Comparison of ENCODE assay signal across 9 mouse cellular contexts in genomic region chr13:95994705-95995703, GRCm38 (mm10).
DNase-seq lines count a peak whose midpoint lies in the region; ATAC-seq and TF ChIP-seq lines count a peak whose summit lies in the region.
"Had no signal": no experiment of that assay in that cellular context is flagged by ENCODE, and none has a peak within 500 bp of the region (broad histone marks: within the 10 kb centered on the region; RNA-seq: fewer than 3 reads in every experiment).

No protein-coding gene starts in this region.

- ATAC-seq in forebrain, embryonic 13.5 days: peak; percentile 97

- peak overlapping the region; percentile 64 for H3K27ac ChIP-seq in forebrain, embryonic 13.5 days
- H3K27ac ChIP-seq in thymus, adult 2 months (ENCODE audit: control insufficient read depth, insufficient read depth, low read length): no peak overlapping the region
- H3K27ac ChIP-seq: macrophage had no signal

- H3K36me3 ChIP-seq in forebrain, embryonic 13.5 days (ENCODE audit: poor library complexity, severe bottlenecking): no peaks in the 10 kb centered on the region
- no peaks in the 10 kb centered on the region for H3K36me3 ChIP-seq in thymus, adult 2 months (ENCODE audit: control insufficient read depth, insufficient read depth, low read length)

- 27% methylated on average over 27 of the region's 27 CpGs for WGBS in forebrain, embryonic 13.5 days
- 95% methylated on average over 27 of the region's 27 CpGs for WGBS in thymus, adult 2 months

- no peak for TF ChIP-seq CTCF in thymus, adult 2 months (IDR thresholded peaks at IDR 0.05; ENCODE audit: borderline replicate concordance, control insufficient read depth, extremely low read depth, insufficient read depth, low read length, poor library complexity)

- H3K4me2 ChIP-seq in forebrain, embryonic 13.5 days: peak overlapping the region; percentile 30

- peaks cover 13% of the 10 kb centered on the region for H3K4me1 ChIP-seq in forebrain, embryonic 13.5 days
- no peaks in the 10 kb centered on the region for H3K4me1 ChIP-seq in thymus, adult 2 months (replicated peaks; ENCODE audit: control insufficient read depth, insufficient read depth, low read length)

- peaks cover 26% of the 10 kb centered on the region for H3K27me3 ChIP-seq in forebrain, embryonic 13.5 days
- H3K27me3 ChIP-seq in thymus, adult 2 months (ENCODE audit: control insufficient read depth, insufficient read depth, low read length): no peaks in the 10 kb centered on the region

- no peak overlapping the region for H3K9ac ChIP-seq in forebrain, embryonic 13.5 days

- no peak overlapping the region for H3K4me3 ChIP-seq in forebrain, embryonic 13.5 days
- no peak overlapping the region for H3K4me3 ChIP-seq in thymus, adult 2 months (ENCODE audit: control insufficient read depth, insufficient read depth, low read length)

- no peaks in the 10 kb centered on the region for H3K9me3 ChIP-seq in forebrain, embryonic 13.5 days (replicated peaks)

- no peak for TF ChIP-seq POLR2A in thymus, adult 2 months (IDR thresholded peaks at IDR 0.05; ENCODE audit: control insufficient read depth, extremely low read depth, insufficient read depth, low read length, poor library complexity)

- DNase-seq in adrenal gland, postnatal 14 days: peak; percentile 60
- DNase-seq in adrenal gland, adult 8-10 months: no peak
- DNase-seq in adrenal gland, postnatal 25 days: peak; percentile 40
- peak; percentile 16 to 65 for DNase-seq in lung, postnatal 4 days
- DNase-seq in thymus, postnatal 36 days: no peak
- DNase-seq in thymus, adult 2 months: no peak
- no peak for DNase-seq in frontal cortex, postnatal 25 days (ENCODE audit: low spot score in 2 of 2)

Comparison
In these comparisons a context has a peak if more than half of its experiments do, and no peak if none do; other contexts are left out.
1. DNase-seq: peak in adrenal gland, postnatal 14 days (single experiment), adrenal gland, postnatal 25 days (single experiment) and lung, postnatal 4 days (2 of 2); none in adrenal gland, adult 8-10 months (single experiment), thymus, postnatal 36 days (0 of 2), thymus, adult 2 months (single experiment) and frontal cortex, postnatal 25 days (0 of 2).